Mouse (Mus musculus) hindbrain, postnatal 0 days (tissue): ENCODE results near the gene Gata3. TPM values are rescaled to one million over a fixed set of nuclear protein-coding genes. Genes with fewer than 3 reads are reported as not detected.

Experiments
- ATAC-seq: fragments of 200-750 bp; cut with Nextera tagmentation; 2 replicates; pipeline ENCODE4 v1.8.0; 2017; ENCODE audit warnings: mild to moderate bottlenecking, moderate TSS enrichment, moderate library complexity
- DNase-seq: peaks from one replicate; pipeline ENCODE4 v3.0.0-alpha.2; 2015; ENCODE audit warnings: low spot score
- H3K27ac ChIP-seq: fragments of 300-500 bp; sonication (generic); 2 replicates; pipeline ENCODE4 v1.5.1; 2014; ENCODE audit warnings: mild to moderate bottlenecking
- H3K27me3 ChIP-seq: fragments of 300-500 bp; sonication (generic); 2 replicates; pipeline ENCODE4 v1.6.1; 2014; ENCODE audit warnings: low read length, mixed read lengths; ENCODE audit not compliant: insufficient read depth
- H3K36me3 ChIP-seq: fragments of 300-500 bp; sonication (generic); 2 replicates; pipeline ENCODE4 v1.6.1; 2014; ENCODE audit warnings: low read length, mixed read lengths; ENCODE audit not compliant: insufficient read depth
- H3K4me1 ChIP-seq: fragments of 300-500 bp; sonication (generic); 2 replicates; pipeline ENCODE4 v1.6.1; 2014; ENCODE audit warnings: antibody characterized with exemption, low read length, mixed read lengths; ENCODE audit not compliant: insufficient read depth
- H3K4me2 ChIP-seq: fragments of 300-500 bp; sonication (generic); 2 replicates; pipeline ENCODE4 v1.6.1; 2014; ENCODE audit warnings: low read depth, mild to moderate bottlenecking, low read length, moderate library complexity, mixed read lengths
- H3K4me3 ChIP-seq: fragments of 300-500 bp; sonication (generic); 2 replicates; pipeline ENCODE4 v1.5.1; 2014; ENCODE audit warnings: low read length
- H3K9ac ChIP-seq: fragments of 300-500 bp; sonication (generic); replicated peaks from 2 replicates; pipeline ENCODE4 v1.6.1; 2014; ENCODE audit warnings: mild to moderate bottlenecking, low read length, moderate library complexity, mixed read lengths
- H3K9me3 ChIP-seq: fragments of 300-500 bp; sonication (generic); 2 replicates; pipeline ENCODE4 v1.6.1; 2016; ENCODE audit warnings: low read length, mixed read lengths
- CTCF ChIP-seq: IDR thresholded peaks from 2 replicates; pipeline ENCODE4 v1.5.1; 2016; ENCODE audit warnings: antibody characterized with exemption, control low read depth, low read depth
- WGBS: fragments of 180-500 bp; shearing (Covaris S2); extraction: QIAGEN DNeasy Blood & Tissue Kit; methylation state at CpG from one replicate; pipeline ENCODE4 v1.1.7; 2014; 5-methylcytosine and 5-hydroxymethylcytosine counted together
- polyA plus RNA-seq: library from polyadenylated mRNA; unstranded; fragments of >200 nt; fragmentation: Nextera tagmentation; extraction: Ambion mirVana; gene quantifications from 2 replicates; pipeline ENCODE4 v1.2.1, GENCODE M21; 2015
- total RNA-seq: library from RNA; depleted of rRNA; stranded (reverse); fragments of >200 nt; gene quantifications from 2 replicates; pipeline ENCODE4 v1.2.3, GENCODE M21; 2014

Gata3 gene
- total and polyA plus RNA-seq, 2 experiments from 2014 or later, result 3.5 to 20.5 TPM

DNA sequence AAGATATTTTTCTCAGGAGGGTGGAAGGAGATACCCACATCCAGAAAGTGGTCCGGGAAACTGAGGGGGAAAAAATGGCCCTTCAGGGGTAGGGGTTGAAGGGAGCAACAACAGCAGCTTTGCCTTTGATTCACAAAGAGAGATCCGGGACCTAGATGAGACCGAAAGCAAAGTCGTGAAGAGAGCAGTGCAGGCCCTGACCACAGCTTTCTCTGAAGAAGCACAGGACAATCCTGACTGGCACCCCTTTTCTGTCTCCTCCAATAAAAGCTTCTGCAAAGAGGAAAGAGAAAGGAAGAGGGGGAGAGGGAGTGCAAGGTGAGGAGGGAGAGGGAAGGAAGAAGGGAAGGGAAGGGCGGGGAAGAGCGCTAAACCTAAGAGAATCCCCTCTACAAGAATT is 18.0 kb downstream of the Gata3 start:
- Histone ChIP-seq H3K4me1 (no peaks in the 10 kb centered on the region), H3K27me3 (peaks cover 39% of the 10 kb centered on the region; the same call in 1 of the 2 replicates), H3K9me3 (no peaks in the 10 kb centered on the region), H3K4me2 (peak overlapping the region; percentile 32), H3K4me3 (no peak overlapping the region), H3K9ac (no peak overlapping the region), H3K36me3 (no peaks in the 10 kb centered on the region), H3K27ac (no peak overlapping the region)
- no peak for TF ChIP-seq CTCF
- DNase-seq (no peak), ATAC-seq (no peak)
- 44% methylated on average over 6 of the region's 6 CpGs for WGBS

DNA sequence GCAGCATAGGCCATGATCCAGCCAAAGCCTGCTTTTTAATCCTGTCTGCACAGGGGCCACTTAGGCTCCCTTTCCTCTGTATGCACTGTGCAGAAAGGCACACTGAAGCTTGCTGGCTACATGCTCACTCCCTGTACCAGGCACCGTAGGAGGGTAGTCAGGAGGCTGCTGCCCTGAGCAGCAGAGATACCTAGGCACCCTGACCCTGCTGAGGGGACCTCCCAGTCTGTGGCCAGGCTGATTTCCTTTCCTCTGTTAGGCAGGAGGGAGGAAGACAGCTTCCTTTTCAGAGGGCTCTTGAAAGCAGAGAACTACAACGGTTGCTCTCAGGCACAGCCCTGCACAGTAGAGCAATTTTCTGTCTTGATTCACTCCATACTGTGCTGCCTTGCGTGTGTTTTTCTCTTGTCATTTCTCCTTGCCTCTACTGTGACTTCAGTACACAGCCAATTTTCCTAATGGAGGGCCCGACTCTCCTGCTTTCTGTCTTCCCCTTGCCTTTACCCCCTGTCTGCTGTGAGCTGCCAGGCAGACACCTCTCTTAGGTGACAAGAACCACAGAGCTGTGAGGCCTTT is 18.6 kb downstream of the Gata3 start:
- no peak overlapping the region for H3K9ac ChIP-seq
- TF ChIP-seq CTCF, result no peak
- H3K4me1 ChIP-seq, result no peaks in the 10 kb centered on the region
- no peak overlapping the region for H3K27ac ChIP-seq
- H3K27me3 ChIP-seq, result peaks cover 39% of the 10 kb centered on the region; the same call in 1 of the 2 replicates
- H3K4me3 ChIP-seq, result no peak overlapping the region
- no peak for ATAC-seq
- no peak for DNase-seq
- H3K4me2 ChIP-seq, result no peak overlapping the region
- 37% methylated on average over 4 of the region's 4 CpGs for WGBS
- H3K9me3 ChIP-seq, result no peaks in the 10 kb centered on the region
- H3K36me3 ChIP-seq, result no peaks in the 10 kb centered on the region

GRCm38 (mm10) chr2:9867092-9867825 is 22.6 kb downstream of the Gata3 start:
- 78% methylated on average over 12 of the region's 12 CpGs for WGBS

GRCm38 (mm10) chr2:9860698-9861097 is 29.1 kb downstream of the Gata3 start:
- no peaks in the 10 kb centered on the region for H3K27me3 ChIP-seq
- H3K9ac ChIP-seq, result no peak overlapping the region
- DNase-seq, result no peak
- H3K9me3 ChIP-seq, result no peaks in the 10 kb centered on the region
- H3K4me3 ChIP-seq, result no peak overlapping the region
- no peak for TF ChIP-seq CTCF
- no peaks in the 10 kb centered on the region for H3K36me3 ChIP-seq
- no peak overlapping the region for H3K4me2 ChIP-seq
- no peak overlapping the region for H3K27ac ChIP-seq
- no peaks in the 10 kb centered on the region for H3K4me1 ChIP-seq
- WGBS, result 90% methylated on average over 5 of the region's 5 CpGs
- ATAC-seq, result no peak

More at GRCm38 (mm10) chr2:9867092-9867825, 22.6 kb downstream of the Gata3 start:
- TF ChIP-seq CTCF, result no peak
- H3K27ac ChIP-seq, result no peak overlapping the region
- no peaks in the 10 kb centered on the region for H3K4me1 ChIP-seq
- DNase-seq (no peak), ATAC-seq (no peak)
- no peak overlapping the region for H3K9ac ChIP-seq
- no peaks in the 10 kb centered on the region for H3K36me3 ChIP-seq
- no peak overlapping the region for H3K4me3 ChIP-seq
- H3K9me3 ChIP-seq, result no peaks in the 10 kb centered on the region
- H3K4me2 ChIP-seq, result no peak overlapping the region
- H3K27me3 ChIP-seq, result peaks cover 15% of the 10 kb centered on the region; the same call in 1 of the 2 replicates

- no peaks in the 10 kb centered on the region for H3K9me3 ChIP-seq
- H3K27me3 ChIP-seq, result no peaks in the 10 kb centered on the region
- no peak overlapping the region for H3K9ac ChIP-seq
- DNase-seq (no peak), ATAC-seq (no peak)
- no peak overlapping the region for H3K4me2 ChIP-seq
- no peaks in the 10 kb centered on the region for H3K4me1 ChIP-seq
- no peak overlapping the region for H3K27ac ChIP-seq
- no peak for TF ChIP-seq CTCF
- no peak overlapping the region for H3K4me3 ChIP-seq
- WGBS, result 28% methylated on average over 4 of the region's 4 CpGs
- H3K36me3 ChIP-seq, result no peaks in the 10 kb centered on the region
Measured at GRCm38 (mm10) chr2:9855861-9856260, 34.0 kb downstream of the Gata3 start.

DNA sequence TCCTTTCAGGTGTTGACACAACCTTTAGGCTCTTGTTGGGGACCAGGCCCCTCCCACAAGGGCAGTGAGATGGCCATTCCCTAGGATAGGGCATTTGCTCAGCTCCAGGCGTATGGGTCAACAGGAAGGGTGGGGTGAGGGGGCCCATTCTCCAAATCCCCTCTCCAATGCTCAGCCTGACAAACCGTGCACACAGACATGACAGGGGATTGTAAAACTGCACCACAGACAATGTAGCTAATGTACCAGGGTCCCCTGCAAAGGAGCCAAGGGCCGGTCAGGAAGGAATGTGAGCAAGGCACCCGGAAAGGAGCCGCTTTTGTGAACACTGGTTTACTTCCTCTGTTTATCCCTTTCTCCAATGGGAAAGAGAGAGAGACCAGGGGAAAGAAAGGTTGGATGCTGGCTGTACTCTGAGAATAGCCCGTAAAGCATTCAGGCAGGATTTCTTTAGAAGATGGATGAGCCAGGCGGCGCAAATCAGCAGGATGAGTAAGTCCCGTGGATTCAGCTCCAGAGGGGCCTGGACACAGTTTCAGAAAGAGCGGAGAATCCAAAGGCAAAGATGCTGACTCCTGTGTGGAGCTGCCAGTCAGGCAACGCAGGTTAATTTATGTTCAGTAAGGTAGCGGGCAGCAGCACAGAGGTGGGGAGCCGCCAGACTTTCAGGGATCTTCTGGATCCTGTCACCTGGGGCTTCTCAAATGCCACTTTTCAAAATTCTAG is 36.8 kb downstream of the Gata3 start:
- no peak for ATAC-seq
- no peak overlapping the region for H3K4me2 ChIP-seq
- WGBS, result 43% methylated on average over 13 of the region's 13 CpGs

More for the DNA sequence above, 36.8 kb downstream of the Gata3 start:
- no peak overlapping the region for H3K9ac ChIP-seq
- no peak overlapping the region for H3K27ac ChIP-seq
- no peak overlapping the region for H3K4me3 ChIP-seq
- no peak for TF ChIP-seq CTCF
- H3K36me3 ChIP-seq, result no peaks in the 10 kb centered on the region
- H3K9me3 ChIP-seq, result no peaks in the 10 kb centered on the region
- H3K27me3 ChIP-seq, result no peaks in the 10 kb centered on the region
- no peaks in the 10 kb centered on the region for H3K4me1 ChIP-seq
- no peak for DNase-seq
